Mouse (Mus musculus) embryonic fibroblast, embryonic 13.5 days (primary cell): ENCODE measurements around the gene Gga1.
"Not testable (repeated sequence)": the region's sequence is repeated elsewhere in the genome, so short reads cannot be mapped to it uniquely, and the experiment has no call there.

Experiments used
- CTCF ChIP-seq: IDR thresholded peaks from 2 replicates; pipeline ENCODE4 v1.5.1; 2011; ENCODE audit warnings: mild to moderate bottlenecking, control low read depth, low read length, moderate library complexity, borderline replicate concordance; ENCODE audit not compliant: insufficient read depth
- POLR2A ChIP-seq: IDR thresholded peaks from 2 replicates; pipeline ENCODE4 v1.6.1; 2011; ENCODE audit warnings: low read depth, mild to moderate bottlenecking, control low read depth, low read length, moderate library complexity

GRCm38 (mm10) chr15:78846805-78847204 is 30.2 kb upstream of the Gga1 start:
- not testable (repeated sequence) for TF ChIP-seq CTCF, POLR2A
